ENCODE assay signal across 21 mouse cellular contexts in genomic region chr5:123978131-123978530, GRCm38 (mm10). TPM values are rescaled to one million over a fixed set of nuclear protein-coding genes. Genes with fewer than 3 reads are reported as not detected.
DNase-seq lines count a peak whose midpoint lies in the region; ATAC-seq and TF ChIP-seq lines count a peak whose summit lies in the region.
"Had no signal": no experiment of that assay in that cellular context is flagged by ENCODE, and none has a peak within 500 bp of the region (broad histone marks: within the 10 kb centered on the region; RNA-seq: fewer than 3 reads in every experiment).

No protein-coding gene starts in this region.

- H3K27me3 ChIP-seq in liver, adult 2 months (ENCODE audit: control insufficient read depth, insufficient read depth, low read length), result no peaks in the 10 kb centered on the region
- peaks cover 1% of the 10 kb centered on the region; the same call in 1 of the 2 replicates for H3K27me3 ChIP-seq in liver, embryonic 11.5 days (replicated peaks; ENCODE audit: control insufficient read depth, insufficient read depth, low read length)
- no peaks in the 10 kb centered on the region for H3K27me3 ChIP-seq in myocyte (ENCODE audit: control insufficient read depth, insufficient read depth, insufficient read length)

- WGBS in liver, adult 2 months, result 60% methylated on average over 5 of the region's 5 CpGs
- 79% methylated on average over 5 of the region's 5 CpGs for WGBS in liver, embryonic 11.5 days

- H3K4me3 ChIP-seq in liver, adult 2 months (ENCODE audit: insufficient read depth, low read depth, low read length), result no peak overlapping the region
- H3K4me3 ChIP-seq in liver, embryonic 11.5 days (ENCODE audit: low read depth, low read length), result no peak overlapping the region
- no peak overlapping the region for H3K4me3 ChIP-seq in myocyte
- H3K4me3 ChIP-seq: forebrain, embryonic 10.5 days; hindbrain, embryonic 12.5 days; left cerebral cortex, adult 2 months; limb, embryonic 13.5 days; neural tube, embryonic 12.5 days had no signal

- TF ChIP-seq POLR2A in liver, adult 2 months (IDR thresholded peaks at IDR 0.05; ENCODE audit: extremely low read depth, insufficient read depth, low read length), result no peak
- no peak for TF ChIP-seq POLR2A in myocyte (IDR thresholded peaks at IDR 0.05; ENCODE audit: insufficient read length, low read depth)

- ATAC-seq in common myeloid progenitor, adult 5-6 weeks (replicated peaks; ENCODE audit: low read depth, poor library complexity, severe bottlenecking), result 0 out of 2 replicates have a peak, but pooled peaks have one; percentile 22
- no peak for ATAC-seq in liver, embryonic 11.5 days (replicated peaks; ENCODE audit: low FRiP score)
- ATAC-seq: midbrain, embryonic 16.5 days had no signal

- H3K79me2 ChIP-seq in liver, adult 2 months (ENCODE audit: control insufficient read depth, insufficient read depth, low read length), result peaks cover 21% of the 10 kb centered on the region; the same call in 1 of the 2 replicates
- peaks cover 6% of the 10 kb centered on the region for H3K79me2 ChIP-seq in myocyte (ENCODE audit: control insufficient read depth, insufficient read depth)

- no peak for TF ChIP-seq CTCF in liver, adult 2 months (IDR thresholded peaks at IDR 0.05; ENCODE audit: low read depth, low read length)

- H3K4me1 ChIP-seq in liver, adult 2 months (ENCODE audit: control insufficient read depth, insufficient read depth, low read length), result peaks cover 37% of the 10 kb centered on the region
- peaks cover 16% of the 10 kb centered on the region for H3K4me1 ChIP-seq in liver, embryonic 11.5 days (replicated peaks; ENCODE audit: control insufficient read depth, insufficient read depth, low read length)

- no peaks in the 10 kb centered on the region for H3K36me3 ChIP-seq in liver, adult 2 months (ENCODE audit: control insufficient read depth, insufficient read depth, low read length)
- no peaks in the 10 kb centered on the region for H3K36me3 ChIP-seq in liver, embryonic 11.5 days (ENCODE audit: control insufficient read depth, insufficient read depth, low read length)
- H3K36me3 ChIP-seq in myocyte (ENCODE audit: control insufficient read depth, insufficient read depth), result no peaks in the 10 kb centered on the region
- H3K36me3 ChIP-seq: forebrain, embryonic 10.5 days; hindbrain, embryonic 12.5 days; limb, embryonic 13.5 days; neural tube, embryonic 12.5 days had no signal

- H3K27ac ChIP-seq in liver, adult 2 months (replicated peaks; ENCODE audit: insufficient read depth, low read depth, low read length), result peak overlapping the region; percentile 16
- no peak overlapping the region for H3K27ac ChIP-seq in liver, embryonic 11.5 days (ENCODE audit: low read depth, low read length)
- H3K27ac ChIP-seq: forebrain, embryonic 10.5 days; hindbrain, embryonic 12.5 days; left cerebral cortex, adult 2 months; limb, embryonic 13.5 days; macrophage; neural tube, embryonic 12.5 days had no signal

- no peaks in the 10 kb centered on the region for H3K9me3 ChIP-seq in liver, embryonic 11.5 days (ENCODE audit: control insufficient read depth, low read length)
- H3K9me3 ChIP-seq: forebrain, embryonic 10.5 days; hindbrain, embryonic 12.5 days; limb, embryonic 13.5 days; neural tube, embryonic 12.5 days had no signal

- H3K4me2 ChIP-seq in liver, embryonic 11.5 days, result peak overlapping the region; percentile 44; the same call in 1 of the 2 replicates
- peak overlapping the region; percentile 18 for H3K4me2 ChIP-seq in myocyte (ENCODE audit: low read depth)
- H3K4me2 ChIP-seq: heart, embryonic 11.5 days; hindbrain, embryonic 12.5 days; limb, embryonic 13.5 days; neural tube, embryonic 12.5 days had no signal

- DNase-seq in liver, adult 2 months (ENCODE audit: extremely low read depth, low read depth, low spot score), result no peak
- no peak for DNase-seq in liver
- DNase-seq in liver, embryonic 11.5 days (ENCODE audit: low spot score), result no peak
- no peak for DNase-seq in frontal cortex, adult 2 months (ENCODE audit: extremely low spot score in 1 of 2, low spot score in 1 of 2)
- no peak for DNase-seq in urinary bladder, postnatal 25 days (ENCODE audit: low spot score)
- no peak for DNase-seq in kidney, adult 11 months
- DNase-seq: adrenal gland, postnatal 36 days; cerebellum, postnatal 10 days; kidney, adult 2 months; kidney, postnatal 36 days; thymus, postnatal 25 days had no signal

- peak overlapping the region; percentile 1; the same call in 1 of the 2 replicates for H3K9ac ChIP-seq in liver, adult 2 months (ENCODE audit: low read depth, low read length)
- no peak overlapping the region for H3K9ac ChIP-seq in liver, embryonic 11.5 days (ENCODE audit: low read depth, low read length)
- H3K9ac ChIP-seq: hindbrain, embryonic 12.5 days; limb, embryonic 13.5 days; neural tube, embryonic 12.5 days had no signal

- H3ac ChIP-seq in myocyte (ENCODE audit: control insufficient read depth, insufficient read length), result no peak overlapping the region

TF ChIP-seq in myocyte, 11 proteins besides CTCF, POLR2A, EP300 and RAD21:
- TF ChIP-seq TCF12 (IDR thresholded peaks at IDR 0.05; ENCODE audit: insufficient read depth, poor library complexity, severe bottlenecking) (no peak), MYOG (IDR thresholded peaks at IDR 0.05; ENCODE audit: control insufficient read depth in 1 of 3, insufficient read depth in 1 of 3, insufficient read length in 2 of 3, low read depth in 2 of 3) (peak in 1 of 3 experiments; percentile 64), MYOD1 (IDR thresholded peaks at IDR 0.05; ENCODE audit: control insufficient read depth in 1 of 3, insufficient read length in 2 of 3, low read depth in 2 of 3) (peak in 1 of 3 experiments; percentile 45)

RNA-seq across cellular contexts. Expression of gene Hip1r, which starts 4.7 kb away (rescaled TPM):
- 9.1 and 9.7 TPM in 2 replicates for total RNA-seq in liver, adult 2 months (2014; rRNA removed)
- 9.2 and 11.5 TPM in 2 replicates for polyA plus RNA-seq in liver, adult 2 months (2012; rRNA removed)
- total RNA-seq in common myeloid progenitor, adult 5-6 weeks (2017), result 13.0 and 13.6 TPM in 2 replicates
- 20.2 and 20.6 TPM in 2 replicates for polyA plus RNA-seq in liver, embryonic 11.5 days (2014; fragmentation: Nextera tagmentation; extraction: Ambion mirVana)
- 10.5 TPM for polyA plus RNA-seq in myocyte (2012; fragmentation: generic; extraction: Trizol)
- polyA plus RNA-seq in frontal cortex, adult 2 months (2012; rRNA removed), result 40.3 and 41.5 TPM in 2 replicates

RNA-seq across cellular contexts. Expression of gene Ccdc62, which starts 47.7 kb away (rescaled TPM):
- 2.1 and 2.2 TPM in 2 replicates for total RNA-seq in liver, adult 2 months (2014; rRNA removed)
- 1.8 and 3.2 TPM in 2 replicates for polyA plus RNA-seq in liver, adult 2 months (2012; rRNA removed)
- total RNA-seq in common myeloid progenitor, adult 5-6 weeks (2017), result 1.4 and 3.6 TPM in 2 replicates
- polyA plus RNA-seq in liver, embryonic 11.5 days (2014; fragmentation: Nextera tagmentation; extraction: Ambion mirVana), result 5.9 and 7.1 TPM in 2 replicates
- polyA plus RNA-seq in myocyte (2012; fragmentation: generic; extraction: Trizol), result 4.7 TPM
- 5.2 and 8.1 TPM in 2 replicates for polyA plus RNA-seq in frontal cortex, adult 2 months (2012; rRNA removed)

RNA-seq across cellular contexts. Expression of gene Gm43518, which starts 50.9 kb away (rescaled TPM):
- 1.2 TPM in 1 of 2 replicates, not detected in the other for total RNA-seq in liver, adult 2 months (2014; rRNA removed)
- 0.31 TPM in 1 of 2 replicates, not detected in the other for polyA plus RNA-seq in liver, adult 2 months (2012; rRNA removed)
- total RNA-seq in common myeloid progenitor, adult 5-6 weeks (2017), result 0.63 and 2.7 TPM in 2 replicates
- 2.8 TPM in 2 replicates for polyA plus RNA-seq in liver, embryonic 11.5 days (2014; fragmentation: Nextera tagmentation; extraction: Ambion mirVana)
- not detected for polyA plus RNA-seq in myocyte (2012; fragmentation: generic; extraction: Trizol)
- 1.3 and 1.6 TPM in 2 replicates for polyA plus RNA-seq in frontal cortex, adult 2 months (2012; rRNA removed)
- polyA plus RNA-seq: macrophage had no signal

RNA-seq across cellular contexts. Expression of gene Vps37b, which starts 53.9 kb away (rescaled TPM):
- total RNA-seq in liver, adult 2 months (2014; rRNA removed), result 4.4 and 6.2 TPM in 2 replicates
- polyA plus RNA-seq in liver, adult 2 months (2012; rRNA removed), result 27.3 and 31.4 TPM in 2 replicates
- 21.4 and 21.9 TPM in 2 replicates for total RNA-seq in common myeloid progenitor, adult 5-6 weeks (2017)
- polyA plus RNA-seq in liver, embryonic 11.5 days (2014; fragmentation: Nextera tagmentation; extraction: Ambion mirVana), result 31.3 TPM in 2 replicates
- polyA plus RNA-seq in myocyte (2012; fragmentation: generic; extraction: Trizol), result 18.7 TPM
- 46.3 and 53.0 TPM in 2 replicates for polyA plus RNA-seq in frontal cortex, adult 2 months (2012; rRNA removed)
